In the genomic region with DNA sequence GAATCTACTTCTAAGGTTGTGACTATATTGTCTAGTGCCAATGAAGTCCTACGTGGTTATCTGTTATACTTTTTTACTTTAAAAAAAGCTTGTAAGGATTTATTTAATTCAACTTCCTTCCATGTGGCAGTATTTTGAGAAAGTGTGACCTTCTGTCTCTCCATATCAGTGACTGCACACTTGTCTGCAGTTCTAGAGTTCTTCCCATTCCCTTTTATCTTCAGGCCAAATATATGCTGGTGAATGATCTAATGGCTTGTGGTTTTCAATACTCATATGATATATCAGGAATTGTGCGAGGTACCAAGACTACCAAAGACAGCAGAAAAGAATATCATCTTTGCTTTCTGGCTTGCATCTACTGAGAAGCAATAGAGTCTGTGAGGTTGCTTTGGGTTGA, we compare ENCODE assay signal across 25 mouse cellular contexts.
"Had no signal": no experiment of that assay in that cellular context is flagged by ENCODE, and none has a peak within 500 bp of the region (broad histone marks: within the 10 kb centered on the region; RNA-seq: fewer than 3 reads in every experiment).

No protein-coding gene starts in this region.

- H3K27ac ChIP-seq: heart, embryonic 10.5 days; hindbrain, embryonic 10.5 days; hindbrain, embryonic 12.5 days; hindbrain, embryonic 14.5 days; intestine, embryonic 15.5 days; layer of hippocampus, adult 2 months; left cerebral cortex, adult 2 months; limb, embryonic 10.5 days; limb, embryonic 12.5 days; liver, embryonic 12.5 days had no signal

- H3K4me2 ChIP-seq: heart, embryonic 12.5 days; hindbrain, embryonic 12.5 days; hindbrain, embryonic 14.5 days; intestine, embryonic 15.5 days; limb, embryonic 12.5 days; liver, embryonic 12.5 days had no signal

- H3K36me3 ChIP-seq: hindbrain, embryonic 10.5 days; hindbrain, embryonic 12.5 days; intestine, embryonic 15.5 days; limb, embryonic 10.5 days; limb, embryonic 12.5 days; liver, embryonic 12.5 days had no signal

- H3K4me1 ChIP-seq: hindbrain, embryonic 10.5 days; hindbrain, embryonic 12.5 days; intestine, embryonic 15.5 days; limb, embryonic 10.5 days; limb, embryonic 12.5 days had no signal

- ATAC-seq: hindbrain, embryonic 16.5 days; inflammation-experienced regulatory T-cells, adult 6 months; intestine, embryonic 15.5 days; intestine, postnatal 0 days; liver, embryonic 12.5 days had no signal

- H3K9me3 ChIP-seq: heart, embryonic 10.5 days; heart, embryonic 12.5 days; hindbrain, embryonic 10.5 days; hindbrain, embryonic 12.5 days; intestine, embryonic 15.5 days; limb, embryonic 10.5 days; limb, embryonic 12.5 days; liver, embryonic 12.5 days had no signal

- DNase-seq: gastrocnemius, postnatal 10 days; gastrocnemius, postnatal 25 days; heart, adult 18-20 months; heart, postnatal 10 days; heart, postnatal 4 days; kidney, adult 18-20 months; kidney, adult 8-10 months; kidney, postnatal 10 days; kidney, postnatal 25 days; kidney, postnatal 4 days; liver had no signal

- H3K27me3 ChIP-seq: heart, embryonic 12.5 days; hindbrain, embryonic 12.5 days; intestine, embryonic 15.5 days; liver, embryonic 12.5 days had no signal

- H3K4me3 ChIP-seq: heart, embryonic 10.5 days; heart, embryonic 12.5 days; hindbrain, embryonic 10.5 days; hindbrain, embryonic 12.5 days; intestine, embryonic 15.5 days; layer of hippocampus, adult 2 months; left cerebral cortex, adult 2 months; limb, embryonic 10.5 days; limb, embryonic 12.5 days; liver, embryonic 12.5 days had no signal

- H3K9ac ChIP-seq: heart, embryonic 12.5 days; hindbrain, embryonic 12.5 days; hindbrain, embryonic 14.5 days; intestine, embryonic 15.5 days; limb, embryonic 12.5 days; liver, embryonic 12.5 days had no signal
